Mouse (Mus musculus) layer of hippocampus, adult 8-10 months (tissue): ENCODE results near the gene Olfr1450. TPM values are rescaled to one million over a fixed set of nuclear protein-coding genes. Genes with fewer than 3 reads are reported as not detected.
"Not testable (repeated sequence)": the region's sequence is repeated elsewhere in the genome, so short reads cannot be mapped to it uniquely, and the experiment has no call there.

Experiments
- DNase-seq, 2 experiments: peaks; one replicate each; pipeline ENCODE4 v3.0.0; 2022; ENCODE audit warnings: low spot score in 2 of 2
- total RNA-seq, 4 experiments: library from RNA; stranded (reverse); gene quantifications; 2 replicates each; pipeline ENCODE4 v1.2.4; 2022

The Olfr1450 gene
- total RNA-seq = not detected

GRCm38 (mm10) chr19:12949958-12950357, at the start of gene Olfr1450:
Olfr1450 (plus strand) TSS chr19:12950258.
- DNase-seq = no peak

GRCm38 (mm10) chr19:12903643-12904042, 46.4 kb upstream of the Olfr1450 start, which contains the start of gene Olfr1447:
Olfr1447 (minus strand) TSS chr19:12903743.
- DNase-seq = no peak

GRCm38 (mm10) chr19:12924319-12924718, 25.7 kb upstream of the Olfr1450 start, which contains the start of gene Olfr1448:
Olfr1448 (minus strand) TSS chr19:12924419.
- DNase-seq = no peak

GRCm38 (mm10) chr19:12930540-12930939, 19.5 kb upstream of the Olfr1450 start, which contains the start of gene Olfr1449:
Olfr1449 (plus strand) TSS chr19:12930840.
- no peak for DNase-seq

- DNase-seq = not testable (repeated sequence)
These were observed 20.0 kb downstream of the Olfr1450 start for GRCm38 (mm10) chr19:12970082-12970481.

GRCm38 (mm10) chr19:12992316-12992715, 42.3 kb downstream of the Olfr1450 start:
- DNase-seq = not testable (repeated sequence)

GRCm38 (mm10) chr19:12994714-12995113, 44.7 kb downstream of the Olfr1450 start, which contains the start of gene Olfr1451:
Olfr1451 (plus strand) TSS chr19:12995014.
- DNase-seq = no peak

Other genes starting within 250 kb of the Olfr1450 start
- 1 to 10 TPM; 4.0 to 4.9 (median 4.6) TPM for gene Cntf, start 184.6 kb upstream of the Olfr1450 start, total RNA-seq
- 10 to 100 TPM; 87.1 to 94.7 (median 90.9) TPM for gene Zfp91, start 154.1 kb upstream of the Olfr1450 start, total RNA-seq
- gene Lpxn, start 154.1 kb upstream of the Olfr1450 start, total RNA-seq = 1 to 10 TPM; 1.4 to 6.1 (median 2.7) TPM
- not detected for gene Gm5244, start 103.6 kb upstream of the Olfr1450 start, total RNA-seq
- gene Olfr1444, start 93.0 kb upstream of the Olfr1450 start, total RNA-seq = not detected
- not detected for gene Olfr1445, start 66.4 kb upstream of the Olfr1450 start, total RNA-seq
- not detected for gene Olfr1446, start 56.7 kb upstream of the Olfr1450 start, total RNA-seq
- not detected for gene Olfr1447, start 46.5 kb upstream of the Olfr1450 start, total RNA-seq
- gene Olfr1448, start 25.8 kb upstream of the Olfr1450 start, total RNA-seq = not detected
- gene Olfr1449, start 19.4 kb upstream of the Olfr1450 start, total RNA-seq = not detected
- not detected for gene Olfr1451, start 44.8 kb downstream of the Olfr1450 start, total RNA-seq
- not detected for gene Olfr1453, start 78.1 kb downstream of the Olfr1450 start, total RNA-seq
- gene Olfr1454, start 110.4 kb downstream of the Olfr1450 start, total RNA-seq = not detected
- gene Olfr1457, start 147.6 kb downstream of the Olfr1450 start, total RNA-seq = not detected
- not detected for gene Olfr1458, start 156.5 kb downstream of the Olfr1450 start, total RNA-seq
- under 1 TPM; 0.09 to 0.27 (median 0.20) TPM for gene Olfr1459, start 199.3 kb downstream of the Olfr1450 start, total RNA-seq
- gene Olfr1461, start 212.7 kb downstream of the Olfr1450 start, total RNA-seq = not detected
- gene Olfr1462, start 235.5 kb downstream of the Olfr1450 start, total RNA-seq = not detected